Mouse (Mus musculus): ENCODE data around the gene Hist1h3d. TPM values are rescaled to one million over a fixed set of nuclear protein-coding genes. Genes with fewer than 3 reads are reported as not detected.
"Not testable (repeated sequence)": the region's sequence is repeated elsewhere in the genome, so short reads cannot be mapped to it uniquely, and the experiment has no call there.

Gene Hist1h3d
- polyA plus RNA-seq, 1 experiment from 2014 or later, result 4.8 TPM

GRCm38 (mm10) chr13:23533560-23534367 lies 41.8 kb upstream of the Hist1h3d start, which contains the start of gene Hist1h2af:
Gene Hist1h2af (plus strand): TSS chr13:23533906.
- under 1% methylated on average over 24 of the region's 53 CpGs for WGBS
- ATAC-seq, result peak; percentile 51
- peaks cover 23% of the 10 kb centered on the region for H3K4me1 ChIP-seq (ENCODE audit: control insufficient read depth, insufficient read depth, low read length)
- H3K4me2 ChIP-seq (ENCODE audit: low read depth, low read length), result peak within 1 kb of the TSS; percentile 65
- H3K9ac ChIP-seq (ENCODE audit: low read depth, low read length), result peak within 1 kb of the TSS; percentile 74
- peak within 1 kb of the TSS; percentile 55 for H3K4me3 ChIP-seq (ENCODE audit: low read length)
- not testable (repeated sequence) for H3K9me3 ChIP-seq (ENCODE audit: control insufficient read depth, low read length); H3K27me3 ChIP-seq (replicated peaks; ENCODE audit: control insufficient read depth, insufficient read depth, low read length); H3K36me3 ChIP-seq (ENCODE audit: control insufficient read depth, insufficient read depth, low read length)
- H3K27ac ChIP-seq (ENCODE audit: low read length), result peak within 1 kb of the TSS; percentile 98

- H3K4me2 ChIP-seq (ENCODE audit: low read depth, low read length), result peak overlapping the region; percentile 65
- under 1% methylated on average over 15 of the region's 15 CpGs for WGBS
- peak; percentile 34 for ATAC-seq
Measured at GRCm38 (mm10) chr13:23534368-23535131, 41.0 kb upstream of the Hist1h3d start.

GRCm38 (mm10) chr13:23535137-23536075 lies 40.2 kb upstream of the Hist1h3d start, which contains the start of gene Hist1h3g:
Gene Hist1h3g (plus strand): TSS chr13:23535422.
- not testable (repeated sequence) for H3K36me3 ChIP-seq (ENCODE audit: control insufficient read depth, insufficient read depth, low read length); H3K9me3 ChIP-seq (ENCODE audit: control insufficient read depth, low read length); H3K27me3 ChIP-seq (replicated peaks; ENCODE audit: control insufficient read depth, insufficient read depth, low read length)
- WGBS, result 1% methylated on average over 37 of the region's 62 CpGs
- peaks cover 21% of the 10 kb centered on the region for H3K4me1 ChIP-seq (ENCODE audit: control insufficient read depth, insufficient read depth, low read length)
- H3K4me2 ChIP-seq (ENCODE audit: low read depth, low read length), result peak within 1 kb of the TSS; percentile 65
- ATAC-seq, result peak; percentile 91
- H3K9ac ChIP-seq (ENCODE audit: low read depth, low read length), result peak within 1 kb of the TSS; percentile 68
- peak within 1 kb of the TSS; percentile 98 for H3K27ac ChIP-seq (ENCODE audit: low read length)
- peak within 1 kb of the TSS; percentile 55 for H3K4me3 ChIP-seq (ENCODE audit: low read length)

More at GRCm38 (mm10) chr13:23534368-23535131, 41.0 kb upstream of the Hist1h3d start:
- Histone ChIP-seq H3K9me3 (ENCODE audit: control insufficient read depth, low read length) (no peaks in the 10 kb centered on the region), H3K27me3 (replicated peaks; ENCODE audit: control insufficient read depth, insufficient read depth, low read length) (no peaks in the 10 kb centered on the region), H3K4me1 (ENCODE audit: control insufficient read depth, insufficient read depth, low read length) (peaks cover 21% of the 10 kb centered on the region), H3K36me3 (ENCODE audit: control insufficient read depth, insufficient read depth, low read length) (no peaks in the 10 kb centered on the region), H3K4me3 (ENCODE audit: low read length) (peak overlapping the region; percentile 55), H3K9ac (ENCODE audit: low read depth, low read length) (peak overlapping the region; percentile 67), H3K27ac (ENCODE audit: low read length) (peak overlapping the region; percentile 98)

- peak overlapping the region; percentile 62 for H3K9ac ChIP-seq (ENCODE audit: low read depth, low read length)
- 12% methylated on average over 7 of the region's 7 CpGs for WGBS
- H3K27ac ChIP-seq (ENCODE audit: low read length), result peak overlapping the region; percentile 35
- H3K36me3 ChIP-seq (ENCODE audit: control insufficient read depth, insufficient read depth, low read length), result no peaks in the 10 kb centered on the region
- H3K27me3 ChIP-seq (replicated peaks; ENCODE audit: control insufficient read depth, insufficient read depth, low read length), result no peaks in the 10 kb centered on the region
- H3K9me3 ChIP-seq (ENCODE audit: control insufficient read depth, low read length), result no peaks in the 10 kb centered on the region
- H3K4me2 ChIP-seq (ENCODE audit: low read depth, low read length), result peak overlapping the region; percentile 65
- peaks cover 21% of the 10 kb centered on the region for H3K4me1 ChIP-seq (ENCODE audit: control insufficient read depth, insufficient read depth, low read length)
- H3K4me3 ChIP-seq (ENCODE audit: low read length), result peak overlapping the region; percentile 44
- no peak for ATAC-seq
Measured at GRCm38 (mm10) chr13:23536076-23536822, 39.3 kb upstream of the Hist1h3d start.

- Histone ChIP-seq H3K4me2 (ENCODE audit: low read depth, low read length) (peak overlapping the region; percentile 12; the same call in 1 of the 2 replicates), H3K9me3 (ENCODE audit: control insufficient read depth, low read length) (no peaks in the 10 kb centered on the region), H3K9ac (ENCODE audit: low read depth, low read length) (no peak overlapping the region), H3K27me3 (replicated peaks; ENCODE audit: control insufficient read depth, insufficient read depth, low read length) (no peaks in the 10 kb centered on the region), H3K27ac (ENCODE audit: low read length) (no peak overlapping the region), H3K4me3 (ENCODE audit: low read length) (no peak overlapping the region), H3K36me3 (ENCODE audit: control insufficient read depth, insufficient read depth, low read length) (no peaks in the 10 kb centered on the region), H3K4me1 (ENCODE audit: control insufficient read depth, insufficient read depth, low read length) (peaks cover 20% of the 10 kb centered on the region)
- 68% methylated on average over 3 of the region's 3 CpGs for WGBS
- no peak for ATAC-seq
Measured at GRCm38 (mm10) chr13:23537006-23537710, 38.4 kb upstream of the Hist1h3d start.

GRCm38 (mm10) chr13:23538249-23538648 lies 37.3 kb upstream of the Hist1h3d start:
- Histone ChIP-seq H3K4me2 (ENCODE audit: low read depth, low read length) (no peak overlapping the region), H3K27ac (ENCODE audit: low read length) (no peak overlapping the region), H3K4me3 (ENCODE audit: low read length) (no peak overlapping the region), H3K9ac (ENCODE audit: low read depth, low read length) (no peak overlapping the region), H3K4me1 (ENCODE audit: control insufficient read depth, insufficient read depth, low read length) (peaks cover 9% of the 10 kb centered on the region; the same call in 1 of the 2 replicates), H3K27me3 (replicated peaks; ENCODE audit: control insufficient read depth, insufficient read depth, low read length) (no peaks in the 10 kb centered on the region), H3K36me3 (ENCODE audit: control insufficient read depth, insufficient read depth, low read length) (no peaks in the 10 kb centered on the region), H3K9me3 (ENCODE audit: control insufficient read depth, low read length) (no peaks in the 10 kb centered on the region)
- ATAC-seq, result no peak
- 76% methylated on average over 5 of the region's 5 CpGs for WGBS

GRCm38 (mm10) chr13:23539821-23540220 lies 35.7 kb upstream of the Hist1h3d start:
- H3K9ac ChIP-seq (ENCODE audit: low read depth, low read length); H3K27me3 ChIP-seq (replicated peaks; ENCODE audit: control insufficient read depth, insufficient read depth, low read length); ATAC-seq; H3K9me3 ChIP-seq (ENCODE audit: control insufficient read depth, low read length); H3K4me1 ChIP-seq (ENCODE audit: control insufficient read depth, insufficient read depth, low read length); H3K4me3 ChIP-seq (ENCODE audit: low read length); H3K4me2 ChIP-seq (ENCODE audit: low read depth, low read length); H3K36me3 ChIP-seq (ENCODE audit: control insufficient read depth, insufficient read depth, low read length); H3K27ac ChIP-seq (ENCODE audit: low read length): not testable (repeated sequence)
- WGBS, result 62% methylated on average over 1 of the region's 1 CpGs

- WGBS, result 91% methylated on average over 3 of the region's 3 CpGs
- H3K36me3 ChIP-seq (ENCODE audit: control insufficient read depth, insufficient read depth, low read length), result no peaks in the 10 kb centered on the region
- H3K4me2 ChIP-seq (ENCODE audit: low read depth, low read length), result no peak overlapping the region
- H3K9me3 ChIP-seq (ENCODE audit: control insufficient read depth, low read length), result no peaks in the 10 kb centered on the region
- H3K27me3 ChIP-seq (replicated peaks; ENCODE audit: control insufficient read depth, insufficient read depth, low read length), result no peaks in the 10 kb centered on the region
- no peak overlapping the region for H3K4me3 ChIP-seq (ENCODE audit: low read length)
- H3K9ac ChIP-seq (ENCODE audit: low read depth, low read length), result no peak overlapping the region
- H3K4me1 ChIP-seq (ENCODE audit: control insufficient read depth, insufficient read depth, low read length), result 0 out of 2 replicates have a peak, but pooled peaks cover 5% of the 10 kb centered on the region
- H3K27ac ChIP-seq (ENCODE audit: low read length), result no peak overlapping the region
- ATAC-seq, result no peak
Measured at GRCm38 (mm10) chr13:23541497-23541896, 34.1 kb upstream of the Hist1h3d start.
